Mouse (Mus musculus) telencephalon, adult 2 months (tissue): Measurements from ENCODE around the gene Katnbl1.

Experiments used
- DNase-seq: peaks from one replicate; pipeline ENCODE4 v3.0.0-alpha.2; 2011; ENCODE audit warnings: low read depth, low spot score

Gene Katnbl1

DNA sequence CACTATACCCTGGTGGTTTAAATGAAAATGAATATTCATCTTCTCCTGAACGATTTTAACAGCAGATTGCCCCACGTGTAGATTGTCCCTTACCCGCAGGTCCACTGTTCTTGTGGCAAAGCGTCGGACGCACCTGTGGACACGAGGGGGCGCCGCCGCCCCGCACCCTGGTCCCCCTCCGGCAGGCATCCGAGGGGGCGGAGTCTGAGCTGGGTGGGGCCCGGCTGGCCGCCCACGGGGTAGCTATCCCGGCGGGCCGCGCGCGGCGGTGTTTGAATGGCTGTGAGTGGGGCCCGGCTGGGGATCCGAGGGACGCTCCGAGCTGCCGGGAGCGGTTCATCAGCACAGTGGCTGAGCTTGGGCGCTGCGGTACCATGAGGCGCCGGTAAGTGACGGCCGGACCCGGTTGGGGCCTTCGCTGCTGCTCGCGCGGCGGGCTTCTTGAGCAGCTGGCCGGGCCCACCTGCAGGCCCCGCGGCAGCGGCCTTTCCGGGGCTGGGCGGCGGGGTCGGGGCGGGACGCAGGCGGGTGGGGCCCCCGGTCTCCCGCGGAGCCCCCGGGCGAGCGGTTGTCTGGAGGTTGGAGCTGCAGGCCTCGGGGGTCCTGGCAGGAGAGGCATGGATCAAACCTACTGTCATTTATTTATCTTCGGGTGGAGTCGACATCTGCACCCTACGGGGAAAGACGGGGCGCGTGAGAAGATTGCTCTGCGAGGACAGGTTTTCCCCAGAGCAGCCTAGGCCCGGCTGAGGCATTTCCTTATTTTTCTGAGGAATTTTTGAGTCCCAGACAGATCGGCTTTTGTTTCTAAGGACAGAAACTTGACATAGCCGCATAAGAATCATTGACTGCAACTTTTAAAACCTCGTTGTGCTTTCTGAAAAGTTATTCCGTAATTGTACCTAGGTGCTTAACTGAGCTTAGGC lies at the start of gene Katnbl1:
Gene Katnbl1, plus strand, starts transcription at position 239 of the 926 bp plus-strand sequence.
- peak; percentile 78 for DNase-seq

DNA sequence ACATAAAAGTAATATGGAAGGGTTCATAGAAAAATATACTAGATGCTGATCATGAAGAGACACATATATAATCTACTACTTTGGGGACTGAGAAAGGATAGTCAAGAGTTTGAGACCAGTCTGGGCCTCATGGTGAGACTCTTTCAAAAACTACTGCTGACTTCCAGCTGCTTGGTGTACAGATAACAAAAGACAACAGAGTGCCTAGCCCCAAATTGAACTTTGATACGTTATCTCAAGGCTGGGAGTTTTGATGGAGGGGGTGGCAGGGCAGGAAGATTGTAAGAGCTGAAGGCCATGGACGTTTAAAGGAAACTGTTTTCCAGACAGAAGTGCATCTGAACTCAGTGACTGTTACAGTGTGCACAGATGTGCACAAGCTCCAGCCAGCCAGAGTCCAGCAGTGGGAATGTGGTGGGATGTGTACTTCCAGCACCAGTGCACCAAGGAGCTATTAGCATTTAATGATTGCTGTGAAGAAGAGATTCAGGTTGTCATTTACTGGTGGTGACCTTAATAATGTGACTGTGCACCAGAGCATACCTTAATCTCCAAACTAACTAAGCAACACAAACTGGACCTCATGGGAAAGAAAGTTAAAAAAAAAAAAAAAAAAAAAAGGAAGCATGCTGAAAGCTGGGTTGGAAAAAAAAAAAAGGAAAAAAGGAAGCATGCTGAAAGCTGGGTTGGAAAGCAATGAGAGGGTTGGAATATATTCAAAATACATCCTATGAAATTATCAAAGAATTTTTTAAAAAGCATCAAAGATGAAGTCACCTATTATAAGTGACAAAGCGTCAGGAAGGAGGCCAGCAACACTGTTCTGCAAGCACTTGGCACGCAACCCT lies 46.7 kb upstream of the Katnbl1 start:
- DNase-seq, result no peak

DNA sequence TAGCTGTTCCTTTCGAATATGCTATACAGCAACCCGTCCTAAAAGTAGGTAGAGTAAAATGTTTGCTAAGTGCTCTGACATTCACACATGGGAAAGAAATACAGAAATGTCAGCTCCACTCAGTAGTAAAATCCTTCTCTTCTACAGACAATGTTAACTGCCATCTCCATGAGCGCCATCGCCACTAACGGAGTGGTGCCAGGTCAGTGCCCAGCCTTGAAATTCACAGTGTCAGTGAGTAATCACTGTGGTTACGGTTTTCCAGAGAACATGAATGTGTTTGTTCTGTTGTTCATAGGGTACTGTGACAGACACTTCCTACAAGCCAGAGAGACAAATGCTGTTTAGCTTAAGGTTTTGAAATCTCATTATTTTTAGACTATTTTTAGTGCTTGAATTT lies 41.8 kb upstream of the Katnbl1 start:
- no peak for DNase-seq

DNA sequence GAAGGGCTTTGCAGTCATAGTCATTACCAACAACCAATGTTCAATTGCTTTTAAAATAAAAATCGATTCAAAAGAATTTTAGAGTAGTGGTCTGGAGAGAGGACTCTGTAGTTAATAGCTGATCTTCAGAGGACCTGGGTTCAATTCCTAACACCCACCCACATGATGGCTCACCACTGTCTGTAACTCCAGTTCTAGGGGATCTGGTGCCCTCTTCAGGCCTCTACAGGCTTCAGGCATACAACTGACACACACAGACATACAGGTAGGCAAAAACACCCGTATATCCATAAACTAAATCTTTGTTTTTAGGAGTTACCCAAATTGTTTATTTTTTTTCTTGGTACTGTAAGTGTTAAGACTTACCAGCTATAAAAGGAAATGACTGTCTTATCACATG lies 39.3 kb upstream of the Katnbl1 start:
- DNase-seq, result no peak

DNA sequence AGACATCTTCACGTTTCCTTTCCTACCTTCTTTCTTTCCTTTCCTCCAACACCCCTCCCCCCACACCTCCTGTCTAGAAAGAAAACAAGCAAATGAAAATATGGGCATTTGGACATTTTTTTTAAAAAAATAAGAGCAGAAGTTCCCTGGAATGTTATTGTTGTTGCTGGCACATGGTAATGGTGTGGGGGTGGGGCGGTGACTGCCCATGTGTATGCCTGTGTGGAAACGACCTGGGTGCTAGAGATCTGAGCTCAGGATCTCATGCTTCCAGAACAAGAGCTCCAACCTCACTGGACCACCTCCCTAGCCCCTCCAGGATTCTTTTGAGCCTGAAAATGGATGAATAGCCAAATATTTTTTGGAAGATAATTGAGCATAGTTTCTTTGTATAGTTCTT lies 37.9 kb upstream of the Katnbl1 start:
- DNase-seq, result no peak

DNA sequence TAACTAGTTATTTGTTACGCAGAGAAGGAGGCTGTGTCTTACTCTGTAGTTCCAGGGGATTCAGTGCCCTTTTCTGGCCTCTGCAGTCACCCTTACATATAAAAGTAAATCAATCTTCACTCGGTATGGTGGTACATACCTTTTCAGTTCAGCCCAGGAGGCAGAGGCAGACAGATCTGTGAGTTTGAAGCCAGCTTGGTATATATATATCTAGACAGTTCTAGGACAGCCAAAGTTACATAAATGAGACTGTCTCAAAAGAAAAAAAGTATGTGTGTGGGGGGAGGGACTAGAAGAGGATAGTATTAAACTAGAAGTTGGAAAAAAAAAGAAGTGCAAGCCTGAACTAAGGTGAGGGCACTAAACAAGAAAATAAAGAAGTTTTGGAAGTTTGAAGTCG lies 30.8 kb upstream of the Katnbl1 start:
- DNase-seq, result no peak

DNA sequence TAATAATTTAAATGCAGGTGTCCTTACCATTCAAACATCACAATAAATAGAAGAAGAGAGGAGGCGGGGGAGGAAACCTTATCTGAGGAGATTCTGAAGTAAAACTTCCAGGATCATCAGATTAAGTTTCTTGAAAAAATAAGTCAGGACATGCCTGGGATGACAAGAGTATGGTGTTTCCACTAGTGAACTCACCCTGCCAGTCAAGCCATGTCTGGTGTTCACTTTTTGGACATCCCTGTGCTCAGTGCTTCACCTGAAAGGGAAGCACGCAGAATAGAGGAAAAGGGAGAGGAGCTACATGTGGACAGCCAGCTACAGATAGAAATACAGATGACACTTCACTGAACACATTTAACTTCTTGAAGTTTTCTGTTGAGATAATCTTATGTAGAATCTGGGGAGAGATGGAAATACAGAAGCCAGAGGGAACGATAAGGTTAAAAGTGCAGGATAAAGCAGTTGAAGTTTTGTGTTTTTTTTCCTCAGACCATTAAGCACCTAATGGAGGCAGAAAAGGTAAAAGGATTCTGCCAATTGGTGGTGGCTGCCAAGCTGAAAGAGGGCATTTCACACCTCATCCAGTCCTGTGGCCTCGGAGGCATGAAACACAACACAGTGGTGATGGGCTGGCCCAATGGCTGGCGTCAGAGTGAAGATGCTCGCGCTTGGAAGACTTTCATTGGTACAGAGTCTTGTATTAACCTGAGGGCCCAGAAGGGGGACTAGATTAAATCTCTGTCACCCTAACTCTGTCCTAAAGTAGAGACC lies 25.1 kb upstream of the Katnbl1 start:
- no peak for DNase-seq

DNA sequence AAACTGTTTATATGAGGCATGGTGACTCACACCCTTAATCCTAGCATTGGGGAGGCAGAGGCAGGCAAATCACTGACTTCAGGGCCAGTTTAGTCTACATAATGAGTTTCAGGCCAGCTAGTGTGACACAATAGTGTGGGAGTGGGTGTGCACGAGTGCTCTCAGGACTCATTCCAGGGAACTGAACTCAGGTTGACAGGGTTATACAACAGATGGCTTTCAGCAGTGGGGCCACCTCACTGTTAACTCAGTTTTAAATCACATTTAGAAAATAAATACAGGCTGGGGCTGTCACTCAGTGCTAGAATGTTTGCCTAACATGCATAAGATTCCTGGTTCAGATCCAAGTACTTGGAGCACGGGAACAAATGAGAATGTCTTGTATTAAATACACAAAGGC lies 19.4 kb upstream of the Katnbl1 start:
- no peak for DNase-seq

DNA sequence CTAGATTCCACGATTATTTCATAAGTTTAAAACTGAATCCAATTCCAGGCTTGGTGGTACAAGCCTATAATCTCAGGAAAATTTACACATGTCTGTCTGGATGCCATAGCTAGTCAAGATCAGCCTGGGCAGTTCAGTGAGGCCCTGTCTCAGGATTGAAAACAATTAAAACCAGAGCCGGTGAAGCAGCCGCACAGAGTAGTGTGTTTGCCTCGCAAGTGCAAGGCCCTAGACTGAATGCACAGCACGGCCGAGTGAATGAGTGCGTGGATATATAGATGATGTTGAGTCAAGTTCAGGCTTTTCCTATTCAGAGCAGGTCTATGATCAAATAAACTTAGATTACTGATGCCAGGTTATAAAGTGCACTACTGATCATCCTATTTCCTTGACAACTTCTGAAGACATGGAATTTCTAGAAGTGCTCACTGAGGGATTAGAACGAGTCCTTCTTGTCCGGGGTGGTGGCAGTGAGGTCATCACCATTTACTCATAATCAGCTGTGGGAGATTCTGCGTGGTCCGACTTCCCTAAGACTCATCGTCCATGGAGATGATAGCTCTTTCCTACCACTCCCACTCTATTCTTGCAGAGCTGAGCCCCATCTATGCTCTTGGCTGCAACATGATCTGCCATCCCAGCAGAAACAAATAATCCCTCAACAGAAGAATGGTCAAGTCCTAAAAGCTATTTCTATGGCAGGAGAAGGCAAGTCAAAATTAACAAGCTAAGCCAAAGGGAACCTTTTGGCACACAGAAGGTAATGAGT lies 18.8 kb upstream of the Katnbl1 start:
- no peak for DNase-seq

DNA sequence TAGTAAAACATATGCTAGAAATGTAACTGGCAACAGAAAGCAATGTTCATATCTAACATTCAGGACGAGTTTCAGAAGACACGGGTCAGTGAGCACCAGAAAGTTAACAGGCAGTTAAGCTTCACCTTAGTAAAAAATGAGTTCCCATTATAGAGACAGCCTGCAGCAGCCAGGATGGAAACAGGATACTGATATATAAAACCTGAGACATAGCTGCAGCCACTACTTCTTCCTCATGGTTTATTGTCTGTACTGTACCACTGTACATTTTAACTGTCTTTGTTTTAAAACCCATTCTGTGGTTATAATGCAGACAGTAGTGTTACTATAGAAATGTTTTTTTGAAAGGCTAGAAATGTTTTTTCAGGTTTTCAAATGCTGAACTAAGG lies 18.2 kb upstream of the Katnbl1 start:
- DNase-seq, result no peak

DNA sequence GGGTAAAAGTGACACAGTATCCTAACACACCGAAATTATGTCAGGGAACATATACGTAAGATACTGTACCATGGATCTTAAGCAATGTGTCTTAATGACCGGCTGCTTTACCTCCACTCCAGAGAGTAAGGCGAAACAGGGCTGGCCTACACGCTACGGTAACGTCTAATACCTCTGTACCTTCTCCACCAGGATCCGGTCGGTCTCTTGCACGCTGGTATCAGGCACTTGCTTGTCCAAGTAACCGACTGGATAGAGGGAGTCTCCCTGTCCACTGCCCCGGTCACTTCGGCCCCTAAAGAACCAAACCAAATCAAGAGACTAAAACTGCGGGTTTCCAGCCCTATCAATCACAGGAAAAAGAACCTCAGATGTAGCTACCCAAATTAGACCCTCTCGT lies 11.8 kb upstream of the Katnbl1 start:
- no peak for DNase-seq

DNA sequence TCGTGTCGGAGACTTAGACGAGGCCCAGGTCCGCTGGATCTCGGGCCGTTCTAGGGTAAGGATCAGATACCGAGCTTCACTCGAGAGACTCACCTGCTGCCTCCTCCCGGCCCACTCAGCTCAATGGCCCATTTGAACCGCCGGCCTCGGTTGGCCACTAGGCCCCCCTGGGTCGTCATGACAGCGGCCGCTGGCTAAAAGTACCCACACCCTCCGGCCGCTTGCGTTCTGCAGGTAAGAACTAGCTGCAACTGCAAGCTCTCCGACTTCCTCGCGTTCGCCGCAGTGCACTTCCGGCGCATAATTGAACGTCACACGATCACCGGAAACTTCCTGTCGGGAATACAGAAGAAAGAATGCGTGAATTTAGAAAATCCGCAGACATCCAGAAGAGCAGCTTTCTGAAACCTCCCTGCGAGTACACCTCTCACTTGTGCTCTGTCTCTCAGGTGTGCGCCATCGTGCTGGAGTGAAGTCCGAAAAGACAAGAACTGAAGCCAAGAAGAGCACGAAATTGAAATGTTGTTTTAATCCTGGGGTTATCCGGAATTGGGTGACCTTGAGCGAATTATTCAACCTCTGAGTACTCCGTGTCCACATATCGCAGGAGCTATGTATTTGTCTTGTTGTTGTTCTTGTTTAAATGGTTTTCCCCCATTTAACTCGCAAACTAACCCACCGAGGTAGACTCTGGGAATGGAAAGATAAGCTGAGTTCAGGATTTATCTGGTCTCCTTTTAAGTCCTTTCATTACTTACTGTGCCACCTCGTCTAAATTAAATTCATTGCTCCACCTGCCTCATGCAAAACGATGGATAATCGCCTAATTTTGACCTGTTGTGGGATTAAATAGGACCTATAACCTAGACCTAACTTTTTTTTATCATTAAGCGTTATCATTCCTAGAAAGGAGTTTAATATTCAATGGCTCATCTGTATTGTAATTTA lies 11.0 kb upstream of the Katnbl1 start, which contains the start of gene Emc4:
Gene Emc4, minus strand, starts transcription at position 302 of the 948 bp plus-strand sequence.
- DNase-seq, result peak; percentile 95

DNA sequence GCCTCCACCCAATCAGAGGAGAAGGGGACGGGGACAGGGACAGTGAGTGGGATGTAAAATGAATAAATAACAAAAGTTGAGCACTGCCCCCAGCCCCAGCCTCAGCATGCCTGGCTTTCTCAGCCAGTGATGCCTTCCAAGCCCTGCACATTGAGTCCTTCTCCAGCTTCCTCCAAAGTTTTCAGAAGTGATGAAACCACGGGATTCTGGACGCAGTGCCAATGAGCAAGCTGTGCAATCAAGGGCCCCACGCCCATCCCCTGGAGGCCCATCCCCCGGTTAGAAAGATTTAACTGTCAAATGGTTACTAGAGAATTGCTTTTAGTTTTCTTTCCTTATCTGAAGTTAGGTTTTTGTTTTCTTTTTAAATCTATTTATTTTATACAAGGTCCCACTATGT lies 9.1 kb upstream of the Katnbl1 start:
- DNase-seq, result no peak

DNA sequence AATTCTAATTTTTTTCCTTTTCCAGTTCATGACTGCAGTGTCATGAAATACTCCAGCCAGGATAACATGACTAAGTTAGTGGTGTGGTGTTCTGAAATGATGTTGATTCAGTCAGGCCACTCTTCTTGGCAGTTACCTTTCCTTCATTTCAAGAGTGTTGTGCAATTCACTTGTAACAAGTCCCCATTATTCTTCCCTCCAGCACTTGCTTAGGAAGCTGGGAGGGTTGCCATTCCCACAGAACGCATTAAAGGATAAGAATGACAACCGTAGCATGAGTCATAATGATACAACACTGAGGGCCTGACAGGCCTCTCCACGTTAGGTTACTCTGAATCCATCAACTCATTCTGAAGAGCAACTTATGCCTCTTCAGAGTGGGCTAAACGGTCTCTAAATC lies 5.9 kb upstream of the Katnbl1 start:
- no peak for DNase-seq

DNA sequence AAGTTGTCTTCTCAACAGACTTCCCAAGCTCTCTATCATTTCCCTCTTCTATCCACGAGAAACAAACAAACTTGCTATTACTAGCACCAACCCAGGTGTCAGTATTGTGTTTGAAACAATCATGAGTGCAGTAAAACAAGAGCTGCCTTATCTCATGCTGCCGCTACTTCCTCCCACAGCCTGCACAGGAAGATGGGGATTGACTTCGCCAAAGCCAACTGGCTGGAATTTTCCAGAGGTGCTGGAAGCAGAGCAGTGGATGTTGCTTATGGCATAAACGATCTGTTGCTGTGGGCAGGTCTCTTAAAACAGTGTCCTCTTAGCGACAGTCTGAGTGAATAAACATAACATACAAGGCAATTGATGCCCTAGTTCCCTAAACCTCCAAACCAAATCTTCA lies 4.4 kb upstream of the Katnbl1 start:
- no peak for DNase-seq

DNA sequence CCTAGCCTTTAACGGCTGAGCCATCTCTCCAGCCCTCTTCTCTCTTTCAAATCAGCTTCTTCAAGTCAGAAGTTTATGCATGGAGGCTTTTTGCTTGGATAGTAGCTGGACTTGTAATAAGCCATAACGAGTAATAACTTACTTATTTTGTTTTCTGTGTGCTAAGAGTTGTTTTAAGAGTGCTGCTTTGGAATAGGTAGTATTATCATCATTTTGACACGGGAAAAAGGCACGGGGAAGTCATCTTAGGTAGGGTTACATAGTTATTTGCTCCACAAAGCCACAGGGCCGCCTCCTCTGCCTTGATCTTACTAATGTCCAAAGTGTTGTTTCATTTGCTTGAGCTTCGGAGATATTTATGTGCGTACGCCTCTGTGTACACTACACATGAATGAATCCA lies 1.1 kb downstream of the Katnbl1 start:
- no peak for DNase-seq

DNA sequence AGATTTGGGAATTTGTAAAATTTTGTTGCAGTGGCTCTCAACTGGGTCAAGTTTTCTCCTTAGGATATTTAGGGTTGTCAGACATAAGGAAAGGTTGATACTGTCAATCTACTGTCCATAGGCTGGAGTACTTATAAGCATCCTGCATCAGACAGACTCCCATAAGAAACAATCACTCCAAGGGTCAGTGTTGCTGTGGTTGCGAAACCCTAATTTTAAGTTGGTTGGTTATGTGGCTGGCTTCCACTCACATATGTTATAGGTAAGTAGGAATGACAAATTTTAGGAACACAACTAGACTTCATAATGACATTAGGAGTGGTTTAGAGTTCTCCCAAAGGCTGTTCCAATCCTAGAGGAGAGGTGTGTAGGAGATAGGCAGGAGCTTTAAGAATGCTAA lies 2.2 kb downstream of the Katnbl1 start:
- DNase-seq, result no peak

DNA sequence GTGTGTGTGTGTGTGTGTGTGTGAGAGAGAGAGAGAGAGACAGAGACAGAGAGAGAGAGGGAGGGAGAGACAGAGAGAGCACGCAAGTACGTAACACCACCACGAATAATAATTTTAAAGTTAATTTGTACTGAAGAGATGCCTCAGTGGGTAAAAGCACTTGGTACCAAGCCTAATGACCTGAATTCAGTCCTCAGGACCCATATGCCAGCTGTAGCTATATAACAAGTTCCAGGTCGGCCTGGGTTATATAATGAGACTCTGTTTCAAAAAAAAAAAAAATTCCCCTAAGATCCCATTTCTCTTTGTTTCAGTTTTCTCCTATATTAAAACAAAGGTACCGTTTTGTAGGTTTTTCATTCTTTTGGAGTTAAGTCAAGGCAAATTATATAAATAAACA lies 11.8 kb downstream of the Katnbl1 start:
- DNase-seq, result no peak

DNA sequence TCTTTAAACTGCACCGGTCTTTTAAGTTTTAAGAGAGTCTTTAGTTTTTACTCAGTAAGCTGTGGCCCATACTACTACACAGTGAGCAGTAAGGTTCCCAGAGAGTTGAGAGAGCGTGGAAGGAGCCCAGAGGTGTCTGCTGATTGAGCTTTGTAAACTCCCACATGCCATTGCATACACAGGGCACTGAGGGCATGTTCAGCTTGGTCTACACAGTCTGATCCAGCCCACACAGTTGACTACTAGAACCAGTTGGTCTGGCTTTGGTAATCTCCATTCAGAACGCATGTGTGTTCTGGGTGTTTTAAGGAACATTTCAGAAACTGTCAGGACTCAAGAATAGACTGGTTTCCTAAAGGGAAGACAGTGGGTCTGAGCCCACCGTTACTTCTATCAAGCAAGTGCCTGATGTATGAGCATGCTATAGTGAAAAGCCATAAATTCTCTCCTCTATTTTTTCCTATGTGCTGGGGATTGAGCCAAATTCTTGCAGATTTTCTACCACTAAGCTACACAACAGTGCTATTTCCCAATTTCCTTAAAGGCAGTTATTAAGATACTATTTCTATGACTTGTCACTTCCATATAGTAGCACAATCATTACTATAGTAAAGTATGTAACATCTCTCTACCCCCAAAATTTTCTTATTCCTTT lies 12.5 kb downstream of the Katnbl1 start:
- no peak for DNase-seq
